Mouse (Mus musculus) heart, adult 18-20 months (tissue): Measurements from ENCODE around the gene Epha1. TPM values are rescaled to one million over a fixed set of nuclear protein-coding genes. Genes with fewer than 3 reads are reported as not detected.

Source experiments
- DNase-seq, 2 experiments: peaks; one replicate each; pipeline ENCODE4 v3.0.0; 2021 to 2022; ENCODE audit warnings: mixed read lengths in 1 of 2
- total RNA-seq, 2 experiments: library from RNA; stranded (reverse); gene quantifications; 2 replicates each; pipeline ENCODE4 v1.2.3; 2021

Gene Epha1
- total RNA-seq, 2 experiments from 2014 or later: 0.20 to 0.26 TPM

DNA sequence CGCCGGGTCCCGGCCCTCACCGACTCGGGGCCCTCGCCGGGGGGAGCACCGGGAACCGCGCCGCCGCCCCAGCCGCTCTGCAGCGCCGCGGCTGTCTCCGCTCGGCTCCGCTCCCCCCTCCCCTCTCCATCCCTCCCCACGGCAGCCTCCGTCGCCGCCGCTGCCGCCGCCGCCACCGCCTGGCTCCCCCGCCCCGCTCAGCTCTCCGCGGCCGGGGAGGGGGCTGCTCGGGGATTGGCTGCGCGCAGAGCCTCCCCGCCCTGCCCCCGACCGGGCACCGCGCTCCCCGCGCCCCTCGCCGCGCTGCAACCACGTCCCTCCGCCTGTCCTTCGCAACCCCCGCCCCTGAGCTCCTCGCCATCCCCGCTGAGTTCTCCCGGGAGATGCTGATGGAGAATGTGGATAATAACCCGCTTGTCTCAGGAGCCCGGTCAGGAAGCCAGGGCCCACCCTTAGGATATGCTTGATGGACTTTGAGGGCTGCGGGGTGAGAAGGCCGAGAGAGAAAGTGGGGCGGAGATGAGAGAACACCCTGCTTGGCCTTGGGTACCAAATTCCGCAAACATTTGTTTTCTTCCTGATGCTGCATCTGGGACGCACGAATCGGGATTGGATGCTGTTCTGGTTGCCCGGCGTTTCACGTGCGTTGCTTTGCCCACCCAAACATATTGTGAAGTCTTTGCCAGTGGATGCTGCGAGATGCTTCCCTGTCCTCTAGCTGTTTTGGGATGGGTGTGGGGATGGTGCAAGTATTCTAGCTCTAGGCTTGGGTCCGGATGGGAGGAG lies 48.4 kb downstream of the Epha1 start, which contains the start of gene Fam131b:
TSS of gene Fam131b (minus strand) at position 162 of the 786 bp plus-strand sequence.
- DNase-seq: peak in 1 of 2 experiments; percentile 36

- DNase-seq: peak in 1 of 2 experiments; percentile 41
Measured at GRCm38 (mm10) chr6:42324067-42324481, 49.0 kb downstream of the Epha1 start.

DNA sequence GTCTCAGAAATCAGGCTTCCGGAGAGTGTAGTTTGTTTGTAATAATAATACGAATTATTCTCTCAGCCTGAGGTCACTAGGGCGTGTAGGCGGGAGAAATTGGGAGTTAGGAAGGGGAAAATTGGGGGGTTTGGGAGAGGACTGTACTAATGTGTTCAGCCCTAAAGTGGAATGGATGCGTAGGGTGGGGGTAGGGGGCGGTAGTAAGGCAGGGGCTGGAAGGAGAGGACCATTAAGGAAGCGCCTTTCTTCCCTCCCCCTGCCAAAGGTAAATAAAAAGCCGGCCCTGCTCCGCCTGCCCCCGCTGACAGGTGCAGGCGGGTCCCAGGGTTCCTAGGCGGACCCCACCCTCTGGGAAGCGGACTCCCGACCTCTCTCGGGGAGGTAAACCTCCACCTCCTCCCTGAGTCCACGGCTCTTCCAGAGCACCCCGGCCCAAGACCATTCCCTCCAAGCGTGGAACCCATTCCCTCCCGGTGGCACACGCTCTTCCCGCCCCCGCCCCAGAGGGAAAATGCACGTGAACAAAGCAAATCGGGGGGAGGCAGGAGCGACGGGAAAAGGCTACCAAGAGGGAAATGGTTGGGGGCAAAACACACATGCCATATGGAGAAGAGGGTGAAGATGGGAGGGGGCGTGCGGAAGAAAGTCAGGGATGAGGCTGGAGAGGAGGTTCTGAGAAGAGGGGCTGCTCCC lies 49.5 kb downstream of the Epha1 start:
- no peak for DNase-seq

GRCm38 (mm10) chr6:42318293-42318692 lies 54.8 kb downstream of the Epha1 start:
- no peak for DNase-seq

DNA sequence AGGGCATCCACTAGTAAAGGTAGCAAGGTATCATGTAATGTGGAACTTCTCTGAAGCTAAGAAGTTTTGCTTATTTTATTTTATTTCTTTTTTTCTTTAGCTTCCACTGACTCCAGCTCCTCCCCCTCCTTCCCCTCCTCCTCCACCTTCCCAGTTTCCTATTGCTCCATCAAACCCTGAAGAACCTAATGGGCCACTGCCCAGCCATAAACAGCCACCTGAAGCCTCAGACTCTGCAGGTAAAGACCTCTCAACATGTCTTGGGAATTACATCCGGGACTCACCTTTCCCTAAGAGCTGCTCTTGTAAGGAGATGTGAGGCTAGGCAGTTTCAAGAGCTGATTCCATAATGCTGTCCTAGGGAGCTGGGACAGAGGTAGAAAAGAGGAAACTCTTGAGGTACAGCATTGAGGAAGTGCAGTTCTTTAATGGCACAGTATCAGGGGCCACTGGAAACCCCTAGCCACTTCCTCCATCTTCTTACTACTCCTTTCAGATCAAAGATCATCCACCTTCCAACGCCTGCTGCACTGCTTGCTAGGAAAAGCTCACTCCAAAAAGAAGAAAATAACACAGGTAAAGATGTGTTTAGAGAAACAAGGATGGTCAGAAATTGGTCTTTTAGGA lies 62.5 kb downstream of the Epha1 start:
- no peak for DNase-seq

DNA sequence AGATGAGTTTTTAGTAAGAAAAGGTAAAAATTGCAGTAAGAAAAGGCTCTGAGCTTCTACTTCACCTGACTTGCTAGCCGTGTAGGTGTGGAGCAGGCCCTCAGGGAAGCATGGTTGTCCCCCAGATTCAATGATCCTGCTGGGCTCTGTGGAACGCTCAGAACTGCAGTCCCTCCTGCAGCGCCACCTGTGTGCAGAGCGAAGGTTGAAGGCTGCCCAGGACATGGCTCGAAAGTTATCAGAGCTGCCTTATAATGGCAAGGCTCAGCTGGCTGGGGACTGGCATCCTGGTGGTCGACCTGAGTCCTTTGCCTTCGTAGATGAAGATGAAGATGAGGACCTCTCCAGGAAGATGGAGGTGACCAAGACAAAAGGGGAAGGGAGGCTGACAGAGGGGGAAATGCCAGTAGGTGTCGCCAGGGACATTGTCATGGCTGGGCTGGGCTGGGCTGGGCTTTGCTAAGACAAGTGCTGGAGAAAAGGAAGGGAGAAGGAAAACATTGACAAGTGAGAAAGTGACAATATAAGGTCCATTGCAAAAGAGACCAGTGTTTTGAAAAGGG lies 63.2 kb downstream of the Epha1 start:
- no peak for DNase-seq

Other genes starting within 250 kb of the Epha1 start
- not detected for gene Tas2r139, start 232.3 kb downstream of the Epha1 start, total RNA-seq
- not detected for gene Tas2r144, start 157.9 kb downstream of the Epha1 start, total RNA-seq
- gene Gstk1, start 127.3 kb downstream of the Epha1 start, total RNA-seq: 100 to 1,000 TPM; 151 to 158 TPM
- under 1 TPM in 1 of 2 experiments, not detected in 1; 0.33 TPM for gene Tmem139, start 111.3 kb downstream of the Epha1 start, total RNA-seq
- gene Casp2, start 108.3 kb downstream of the Epha1 start, total RNA-seq: 10 to 100 TPM; 11.0 to 13.7 TPM
- 1 to 10 TPM; 3.7 to 4.7 TPM for gene Clcn1, start 86.6 kb downstream of the Epha1 start, total RNA-seq
- under 1 TPM; 0.35 to 0.44 TPM for gene Fam131b, start 48.6 kb downstream of the Epha1 start, total RNA-seq
- gene Zyx, start 23.6 kb downstream of the Epha1 start, total RNA-seq: 10 to 100 TPM; 50.2 to 51.8 TPM
- not detected for gene Tas2r143, start 27.0 kb upstream of the Epha1 start, total RNA-seq
- gene Tas2r135, start 32.2 kb upstream of the Epha1 start, total RNA-seq: not detected
- not detected for gene Tas2r126, start 61.3 kb upstream of the Epha1 start, total RNA-seq
- not detected for gene Olfr458, start 91.9 kb upstream of the Epha1 start, total RNA-seq
- not detected for gene Olfr457, start 103.1 kb upstream of the Epha1 start, total RNA-seq
- gene Olfr456, start 113.9 kb upstream of the Epha1 start, total RNA-seq: not detected
- gene Olfr455, start 174.3 kb upstream of the Epha1 start, total RNA-seq: not detected
- gene Tcaf3, start 224.4 kb upstream of the Epha1 start, total RNA-seq: not detected